Mouse (Mus musculus): ENCODE measurements at regions not wholly inside any gene's neighbourhood (a gene's known extent, or its start where the extent isn't known, plus 50 kb on each side); places are given as distances from the start of the nearest gene placed in this dataset.

- 84% methylated on average over 5 of the region's 5 CpGs for WGBS
- ATAC-seq (ENCODE audit: insufficient read depth, low read depth) (no peak), DNase-seq (ENCODE audit: low spot score) (no peak)
- Histone ChIP-seq H3K27me3 (ENCODE audit: control insufficient read depth, insufficient read depth, low read length) (no peaks in the 10 kb centered on the region), H3K9me3 (replicated peaks; ENCODE audit: control insufficient read depth, low read length) (no peaks in the 10 kb centered on the region), H3K9ac (replicated peaks; ENCODE audit: low read depth, low read length) (no peak overlapping the region), H3K4me3 (ENCODE audit: low read depth, low read length) (no peak overlapping the region), H3K4me2 (ENCODE audit: low read depth, low read length) (no peak overlapping the region), H3K36me3 (replicated peaks; ENCODE audit: control insufficient read depth, insufficient read depth, low read length) (no peaks in the 10 kb centered on the region), H3K4me1 (ENCODE audit: control insufficient read depth, insufficient read depth) (no peaks in the 10 kb centered on the region), H3K27ac (ENCODE audit: low read depth) (no peak overlapping the region)
- TF ChIP-seq CTCF (IDR thresholded peaks at IDR 0.05; ENCODE audit: low read depth) (no peak), EP300 (IDR thresholded peaks at IDR 0.05; ENCODE audit: low read depth) (no peak)
Measured at GRCm38 (mm10) chr17:45291052-45291451, 142.5 kb downstream of the Cdc5l start.

DNA sequence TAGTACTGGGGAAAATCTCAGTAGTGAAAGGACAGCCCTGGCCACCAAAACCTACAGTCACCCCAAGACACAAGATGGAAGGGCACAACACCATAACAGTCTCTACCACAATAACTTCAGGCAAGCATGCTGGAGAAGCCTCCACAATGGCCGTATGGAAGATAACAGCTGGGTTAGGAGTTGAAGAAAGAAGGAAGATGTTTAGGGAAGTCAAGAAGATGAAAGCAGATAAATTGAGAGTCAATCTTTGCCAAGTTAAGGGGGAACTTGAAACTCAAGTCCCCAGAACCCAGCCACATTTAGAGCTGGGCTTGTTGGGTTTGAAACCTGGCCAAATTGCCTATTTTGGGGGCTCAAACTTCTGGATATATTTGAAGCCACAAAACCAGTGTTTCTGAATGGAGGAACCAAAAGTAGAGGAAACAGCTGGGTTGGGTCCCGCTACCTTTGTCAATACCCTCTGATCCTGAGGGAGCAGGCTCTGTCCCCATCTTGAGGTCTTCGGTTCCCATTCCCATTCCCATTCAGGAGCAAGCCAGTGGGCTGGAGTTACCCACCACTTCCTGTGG is 147.8 kb downstream of the Cdc5l start:
- Histone ChIP-seq H3K27me3 (ENCODE audit: control insufficient read depth, insufficient read depth, low read length) (no peaks in the 10 kb centered on the region), H3K4me2 (ENCODE audit: low read depth, low read length) (no peak overlapping the region), H3K36me3 (replicated peaks; ENCODE audit: control insufficient read depth, insufficient read depth, low read length) (no peaks in the 10 kb centered on the region), H3K27ac (ENCODE audit: low read depth) (no peak overlapping the region), H3K9me3 (replicated peaks; ENCODE audit: control insufficient read depth, low read length) (no peaks in the 10 kb centered on the region), H3K4me3 (ENCODE audit: low read depth, low read length) (no peak overlapping the region), H3K4me1 (ENCODE audit: control insufficient read depth, insufficient read depth) (no peaks in the 10 kb centered on the region), H3K9ac (replicated peaks; ENCODE audit: low read depth, low read length) (no peak overlapping the region)
- TF ChIP-seq EP300 (IDR thresholded peaks at IDR 0.05; ENCODE audit: low read depth) (no peak), CTCF (IDR thresholded peaks at IDR 0.05; ENCODE audit: low read depth) (no peak)
- DNase-seq (ENCODE audit: low spot score), result no peak
- 88% methylated on average over 3 of the region's 3 CpGs for WGBS
- no peak for ATAC-seq (ENCODE audit: insufficient read depth, low read depth)

DNA sequence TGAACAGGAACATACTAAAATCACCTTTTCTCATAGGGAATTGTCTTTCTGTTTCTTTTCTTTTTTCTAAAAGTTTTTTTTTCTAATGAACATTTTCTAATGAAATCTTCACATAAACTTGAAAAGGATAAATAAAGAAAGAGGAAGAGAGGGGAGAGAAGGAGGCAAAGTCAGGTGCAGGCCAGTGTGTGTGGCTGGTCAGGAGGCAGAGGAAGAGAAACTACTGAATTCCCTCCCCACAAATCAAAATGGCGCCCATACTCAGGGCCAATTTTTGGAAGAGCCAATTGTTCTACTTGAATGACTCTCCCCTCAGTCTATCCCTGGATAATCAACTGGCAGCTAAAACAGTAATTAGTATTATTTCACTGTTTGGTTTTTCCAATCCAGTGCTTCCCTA is 152.0 kb downstream of the Cdc5l start:
- no peak for ATAC-seq (ENCODE audit: insufficient read depth, low read depth)
- WGBS, result 93% methylated on average over 1 of the region's 1 CpGs
- Histone ChIP-seq H3K9ac (replicated peaks; ENCODE audit: low read depth, low read length) (no peak overlapping the region), H3K4me3 (ENCODE audit: low read depth, low read length) (no peak overlapping the region), H3K27ac (ENCODE audit: low read depth) (no peak overlapping the region), H3K36me3 (replicated peaks; ENCODE audit: control insufficient read depth, insufficient read depth, low read length) (no peaks in the 10 kb centered on the region), H3K27me3 (ENCODE audit: control insufficient read depth, insufficient read depth, low read length) (no peaks in the 10 kb centered on the region), H3K4me2 (ENCODE audit: low read depth, low read length) (no peak overlapping the region), H3K4me1 (ENCODE audit: control insufficient read depth, insufficient read depth) (no peaks in the 10 kb centered on the region), H3K9me3 (replicated peaks; ENCODE audit: control insufficient read depth, low read length) (no peaks in the 10 kb centered on the region)
- no peak for TF ChIP-seq EP300 (IDR thresholded peaks at IDR 0.05; ENCODE audit: low read depth)
- TF ChIP-seq CTCF (IDR thresholded peaks at IDR 0.05; ENCODE audit: low read depth), result no peak
- DNase-seq (ENCODE audit: low spot score), result no peak

- TF ChIP-seq CTCF (IDR thresholded peaks at IDR 0.05; ENCODE audit: low read depth) (no peak), EP300 (IDR thresholded peaks at IDR 0.05; ENCODE audit: low read depth) (no peak)
- Histone ChIP-seq H3K36me3 (replicated peaks; ENCODE audit: control insufficient read depth, insufficient read depth, low read length) (no peaks in the 10 kb centered on the region), H3K4me3 (ENCODE audit: low read depth, low read length) (no peak overlapping the region), H3K4me2 (ENCODE audit: low read depth, low read length) (no peak overlapping the region), H3K27ac (ENCODE audit: low read depth) (no peak overlapping the region), H3K9ac (replicated peaks; ENCODE audit: low read depth, low read length) (no peak overlapping the region), H3K9me3 (replicated peaks; ENCODE audit: control insufficient read depth, low read length) (no peaks in the 10 kb centered on the region), H3K27me3 (ENCODE audit: control insufficient read depth, insufficient read depth, low read length) (no peaks in the 10 kb centered on the region), H3K4me1 (ENCODE audit: control insufficient read depth, insufficient read depth) (no peaks in the 10 kb centered on the region)
- 26% methylated on average over 3 of the region's 3 CpGs for WGBS
- no peak for DNase-seq (ENCODE audit: low spot score)
- ATAC-seq (ENCODE audit: insufficient read depth, low read depth), result no peak
Measured at GRCm38 (mm10) chr17:45279811-45280205, 153.7 kb downstream of the Cdc5l start.

GRCm38 (mm10) chr17:45279075-45279810 is 154.3 kb downstream of the Cdc5l start:
- Histone ChIP-seq H3K27me3 (ENCODE audit: control insufficient read depth, insufficient read depth, low read length) (no peaks in the 10 kb centered on the region), H3K9me3 (replicated peaks; ENCODE audit: control insufficient read depth, low read length) (no peaks in the 10 kb centered on the region), H3K36me3 (replicated peaks; ENCODE audit: control insufficient read depth, insufficient read depth, low read length) (no peaks in the 10 kb centered on the region), H3K4me3 (ENCODE audit: low read depth, low read length) (no peak overlapping the region), H3K9ac (replicated peaks; ENCODE audit: low read depth, low read length) (no peak overlapping the region), H3K4me2 (ENCODE audit: low read depth, low read length) (no peak overlapping the region), H3K4me1 (ENCODE audit: control insufficient read depth, insufficient read depth) (no peaks in the 10 kb centered on the region), H3K27ac (ENCODE audit: low read depth) (no peak overlapping the region)
- TF ChIP-seq CTCF (IDR thresholded peaks at IDR 0.05; ENCODE audit: low read depth) (no peak), EP300 (IDR thresholded peaks at IDR 0.05; ENCODE audit: low read depth) (no peak)
- WGBS, result 49% methylated on average over 13 of the region's 13 CpGs
- ATAC-seq (ENCODE audit: insufficient read depth, low read depth) (no peak), DNase-seq (ENCODE audit: low spot score) (no peak)

- no peaks in the 10 kb centered on the region for H3K36me3 ChIP-seq (replicated peaks; ENCODE audit: control insufficient read depth, insufficient read depth, low read length)
- no peak for DNase-seq (ENCODE audit: low spot score)
- no peak overlapping the region for H3K4me3 ChIP-seq (ENCODE audit: low read depth, low read length)
- H3K4me1 ChIP-seq (ENCODE audit: control insufficient read depth, insufficient read depth), result no peaks in the 10 kb centered on the region
- WGBS, result 82% methylated on average over 3 of the region's 3 CpGs
- no peak overlapping the region for H3K9ac ChIP-seq (replicated peaks; ENCODE audit: low read depth, low read length)
- TF ChIP-seq EP300 (IDR thresholded peaks at IDR 0.05; ENCODE audit: low read depth), result no peak
- no peak for TF ChIP-seq CTCF (IDR thresholded peaks at IDR 0.05; ENCODE audit: low read depth)
- H3K4me2 ChIP-seq (ENCODE audit: low read depth, low read length), result no peak overlapping the region
- H3K27me3 ChIP-seq (ENCODE audit: control insufficient read depth, insufficient read depth, low read length), result no peaks in the 10 kb centered on the region
- no peak for ATAC-seq (ENCODE audit: insufficient read depth, low read depth)
- H3K27ac ChIP-seq (ENCODE audit: low read depth), result no peak overlapping the region
- no peaks in the 10 kb centered on the region for H3K9me3 ChIP-seq (replicated peaks; ENCODE audit: control insufficient read depth, low read length)
Measured at GRCm38 (mm10) chr17:45277516-45277915, 156.0 kb downstream of the Cdc5l start.
